Mouse (Mus musculus) midbrain, embryonic 12.5 days (tissue): ENCODE data around the gene Zfp74. TPM values are rescaled to one million over a fixed set of nuclear protein-coding genes. Genes with fewer than 3 reads are reported as not detected.

ENCODE experiments used
- ATAC-seq: fragments of 200-750 bp; cut with Nextera tagmentation; 2 replicates; pipeline ENCODE4 v1.8.0; 2017; ENCODE audit warnings: low read depth, moderate TSS enrichment, moderate library complexity; ENCODE audit not compliant: low FRiP score
- H3K27ac ChIP-seq: fragments of 300-500 bp; sonication (generic); replicated peaks from 2 replicates; pipeline ENCODE4 v1.5.1; 2016; ENCODE audit warnings: mild to moderate bottlenecking
- H3K27me3 ChIP-seq: fragments of 300-500 bp; sonication (generic); 2 replicates; pipeline ENCODE4 v1.6.1; 2016; ENCODE audit warnings: mild to moderate bottlenecking
- H3K36me3 ChIP-seq: fragments of 300-500 bp; sonication (generic); 2 replicates; pipeline ENCODE4 v1.6.1; 2016
- H3K4me1 ChIP-seq: fragments of 300-500 bp; sonication (generic); 2 replicates; pipeline ENCODE4 v1.6.1; 2016
- H3K4me2 ChIP-seq: fragments of 300-500 bp; sonication (generic); replicated peaks from 2 replicates; pipeline ENCODE4 v1.6.1; 2016; ENCODE audit warnings: mild to moderate bottlenecking, moderate library complexity
- H3K4me3 ChIP-seq: fragments of 300-500 bp; sonication (generic); 2 replicates; pipeline ENCODE4 v1.5.1; 2016; ENCODE audit warnings: mild to moderate bottlenecking
- H3K9ac ChIP-seq: fragments of 300-500 bp; sonication (generic); replicated peaks from 2 replicates; pipeline ENCODE4 v1.6.1; 2016; ENCODE audit warnings: mild to moderate bottlenecking, moderate library complexity
- H3K9me3 ChIP-seq: fragments of 300-500 bp; sonication (generic); 2 replicates; pipeline ENCODE4 v1.6.1; 2016; ENCODE audit warnings: mild to moderate bottlenecking
- WGBS: fragments of 180-500 bp; shearing (Covaris S2); methylation state at CpG from one replicate; pipeline ENCODE4 v1.1.7; 2016; 5-methylcytosine and 5-hydroxymethylcytosine counted together
- polyA plus RNA-seq: library from polyadenylated mRNA; unstranded; fragments of >200 nt; fragmentation: Nextera tagmentation; extraction: Ambion mirVana; gene quantifications from 2 replicates; pipeline ENCODE4 v1.2.1, GENCODE M21; 2016

Gene Zfp74
- polyA plus RNA-seq, result 14.7 and 18.7 TPM in 2 replicates

GRCm38 (mm10) chr7:29953513-29954401 lies at the start of gene Zfp74:
Gene Zfp74, minus strand, starts transcription at chr7:29954089.
- Histone ChIP-seq H3K4me2 (peak within 1 kb of the TSS; percentile 59), H3K4me1 (peaks cover 6% of the 10 kb centered on the region; the same call in 1 of the 2 replicates), H3K9ac (peak within 1 kb of the TSS; percentile 77), H3K27me3 (no peaks in the 10 kb centered on the region), H3K9me3 (no peaks in the 10 kb centered on the region), H3K27ac (peak within 1 kb of the TSS; percentile 93), H3K36me3 (peaks cover 26% of the 10 kb centered on the region), H3K4me3 (peak within 1 kb of the TSS; percentile 61)
- 2% methylated on average over 52 of the region's 52 CpGs for WGBS
- ATAC-seq, result peak; percentile 94

GRCm38 (mm10) chr7:30000601-30001000 lies 46.7 kb upstream of the Zfp74 start:
- Histone ChIP-seq H3K27me3 (no peaks in the 10 kb centered on the region), H3K9ac (no peak overlapping the region), H3K27ac (no peak overlapping the region), H3K4me2 (no peak overlapping the region), H3K9me3 (no peaks in the 10 kb centered on the region), H3K4me3 (no peak overlapping the region), H3K36me3 (peaks cover 61% of the 10 kb centered on the region), H3K4me1 (no peaks in the 10 kb centered on the region)
- ATAC-seq, result no peak
- 90% methylated on average over 5 of the region's 5 CpGs for WGBS

DNA sequence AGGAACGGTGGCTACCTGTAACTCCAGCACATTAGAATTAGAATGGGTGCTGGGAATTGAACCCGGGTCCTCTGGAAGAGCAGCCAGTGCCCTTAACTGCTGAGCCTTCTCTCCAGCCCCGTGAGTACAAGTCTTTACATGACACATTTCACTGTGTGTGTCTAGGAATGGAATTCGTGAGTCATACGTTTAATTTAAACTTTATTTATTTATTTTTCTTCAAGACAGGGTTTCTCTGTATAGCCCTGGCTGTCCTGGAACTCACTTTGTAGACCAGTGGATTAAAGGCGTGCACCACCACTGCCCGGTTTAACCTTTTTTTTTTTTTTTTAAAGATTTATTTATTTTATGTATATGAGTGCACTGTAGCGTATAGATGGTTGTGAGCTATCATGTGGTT lies 41.2 kb upstream of the Zfp74 start:
- H3K27me3 ChIP-seq, result no peaks in the 10 kb centered on the region
- H3K36me3 ChIP-seq, result peaks cover 81% of the 10 kb centered on the region
- H3K9me3 ChIP-seq, result no peaks in the 10 kb centered on the region
- no peak overlapping the region for H3K4me2 ChIP-seq
- WGBS, result 93% methylated on average over 8 of the region's 8 CpGs
- H3K9ac ChIP-seq, result no peak overlapping the region
- ATAC-seq, result no peak
- H3K4me1 ChIP-seq, result no peaks in the 10 kb centered on the region
- no peak overlapping the region for H3K27ac ChIP-seq
- no peak overlapping the region for H3K4me3 ChIP-seq

- H3K9me3 ChIP-seq, result no peaks in the 10 kb centered on the region
- ATAC-seq, result no peak
- peaks cover 72% of the 10 kb centered on the region for H3K36me3 ChIP-seq
- H3K4me3 ChIP-seq, result no peak overlapping the region
- H3K27me3 ChIP-seq, result no peaks in the 10 kb centered on the region
- H3K4me2 ChIP-seq, result no peak overlapping the region
- no peak overlapping the region for H3K9ac ChIP-seq
- H3K4me1 ChIP-seq, result no peaks in the 10 kb centered on the region
- WGBS, result 98% methylated on average over 9 of the region's 9 CpGs
- no peak overlapping the region for H3K27ac ChIP-seq
Observed at GRCm38 (mm10) chr7:29993340-29993739, 39.5 kb upstream of the Zfp74 start.

DNA sequence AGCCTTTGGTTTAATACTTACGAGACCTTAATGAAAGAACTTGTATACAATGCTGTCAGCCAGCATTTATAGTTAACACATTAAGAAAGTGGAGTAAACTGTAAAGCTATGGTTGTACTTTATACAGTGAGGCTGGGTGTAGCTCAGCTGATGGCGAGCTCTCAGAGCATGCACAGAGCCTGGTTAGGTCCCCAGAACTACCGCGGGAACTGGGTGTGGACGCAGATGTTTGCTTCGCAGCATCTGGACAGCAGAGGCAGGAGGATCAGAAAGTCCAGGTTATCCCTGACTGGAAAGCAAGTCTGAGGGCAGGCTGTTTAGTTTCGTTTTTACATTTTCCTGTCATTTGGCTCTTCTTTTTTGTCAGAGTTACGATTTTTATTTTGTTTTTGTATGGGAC lies 38.8 kb upstream of the Zfp74 start:
- Histone ChIP-seq H3K4me2 (no peak overlapping the region), H3K27ac (no peak overlapping the region), H3K9me3 (no peaks in the 10 kb centered on the region), H3K4me3 (no peak overlapping the region), H3K4me1 (no peaks in the 10 kb centered on the region), H3K9ac (no peak overlapping the region), H3K36me3 (peaks cover 71% of the 10 kb centered on the region), H3K27me3 (no peaks in the 10 kb centered on the region)
- WGBS, result 97% methylated on average over 8 of the region's 8 CpGs
- ATAC-seq, result no peak

DNA sequence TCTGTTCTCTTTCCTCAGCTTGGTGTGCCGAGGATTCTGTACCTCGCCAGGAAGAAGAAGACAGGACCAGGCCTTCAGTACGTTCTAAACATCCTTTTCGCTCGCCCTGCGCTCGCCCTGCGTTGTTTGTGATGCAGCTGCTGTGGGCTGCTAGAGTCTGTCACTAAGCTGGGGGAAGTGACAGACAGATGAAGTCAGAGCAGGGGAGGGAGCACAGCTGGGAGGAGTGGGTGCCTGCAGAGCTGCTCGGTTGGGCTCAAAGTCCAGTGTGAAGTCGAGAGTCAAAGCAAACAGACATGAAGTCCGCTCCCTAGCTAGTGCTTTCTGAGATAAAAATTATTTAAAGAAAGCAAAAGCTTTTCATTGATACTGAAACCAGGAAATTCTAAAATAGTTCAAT lies 35.1 kb upstream of the Zfp74 start:
- peaks cover 65% of the 10 kb centered on the region for H3K36me3 ChIP-seq
- H3K4me2 ChIP-seq, result no peak overlapping the region
- no peaks in the 10 kb centered on the region for H3K27me3 ChIP-seq
- H3K4me3 ChIP-seq, result no peak overlapping the region
- no peak overlapping the region for H3K27ac ChIP-seq
- no peak overlapping the region for H3K9ac ChIP-seq
- no peaks in the 10 kb centered on the region for H3K9me3 ChIP-seq
- peaks cover 8% of the 10 kb centered on the region for H3K4me1 ChIP-seq
- WGBS, result 87% methylated on average over 11 of the region's 11 CpGs
- ATAC-seq, result no peak

GRCm38 (mm10) chr7:29987551-29987950 lies 33.7 kb upstream of the Zfp74 start:
- peaks cover 53% of the 10 kb centered on the region for H3K36me3 ChIP-seq
- H3K27ac ChIP-seq, result no peak overlapping the region
- H3K4me1 ChIP-seq, result peaks cover 15% of the 10 kb centered on the region
- no peaks in the 10 kb centered on the region for H3K27me3 ChIP-seq
- H3K4me3 ChIP-seq, result no peak overlapping the region
- H3K9ac ChIP-seq, result no peak overlapping the region
- ATAC-seq, result no peak
- H3K4me2 ChIP-seq, result no peak overlapping the region
- H3K9me3 ChIP-seq, result no peaks in the 10 kb centered on the region
- WGBS, result over 99% methylated on average over 5 of the region's 5 CpGs

- WGBS, result 93% methylated on average over 8 of the region's 8 CpGs
- H3K9me3 ChIP-seq, result no peaks in the 10 kb centered on the region
- no peak overlapping the region for H3K4me2 ChIP-seq
- peaks cover 41% of the 10 kb centered on the region for H3K36me3 ChIP-seq
- H3K4me3 ChIP-seq, result no peak overlapping the region
- no peaks in the 10 kb centered on the region for H3K27me3 ChIP-seq
- H3K27ac ChIP-seq, result no peak overlapping the region
- no peak overlapping the region for H3K9ac ChIP-seq
- ATAC-seq, result no peak
- peaks cover 19% of the 10 kb centered on the region for H3K4me1 ChIP-seq
Observed at GRCm38 (mm10) chr7:29986101-29986500, 32.2 kb upstream of the Zfp74 start.

- H3K36me3 ChIP-seq, result peaks cover 26% of the 10 kb centered on the region
- peak within 1 kb of the TSS; percentile 87 for H3K9ac ChIP-seq
- WGBS, result under 1% methylated on average over 62 of the region's 62 CpGs
- peak; percentile 97 for ATAC-seq
- H3K4me1 ChIP-seq, result peaks cover 19% of the 10 kb centered on the region
- H3K27ac ChIP-seq, result peak within 1 kb of the TSS; percentile 92
- peak within 1 kb of the TSS; percentile 86 for H3K4me3 ChIP-seq
- H3K9me3 ChIP-seq, result no peaks in the 10 kb centered on the region
- no peaks in the 10 kb centered on the region for H3K27me3 ChIP-seq
- peak within 1 kb of the TSS; percentile 62 for H3K4me2 ChIP-seq
Observed at GRCm38 (mm10) chr7:29983690-29984380, 29.9 kb upstream of the Zfp74 start, which contains the start of gene Zfp568. Gene Zfp568, plus strand, starts transcription at chr7:29983955.

- Histone ChIP-seq H3K9ac (peak overlapping the region; percentile 87), H3K27ac (peak overlapping the region; percentile 92), H3K27me3 (no peaks in the 10 kb centered on the region), H3K4me3 (peak overlapping the region; percentile 86), H3K4me1 (peaks cover 19% of the 10 kb centered on the region), H3K36me3 (peaks cover 23% of the 10 kb centered on the region), H3K9me3 (no peaks in the 10 kb centered on the region), H3K4me2 (peak overlapping the region; percentile 62)
- ATAC-seq, result no peak
- WGBS, result under 1% methylated on average over 8 of the region's 8 CpGs
Observed at GRCm38 (mm10) chr7:29983340-29983689, 29.4 kb upstream of the Zfp74 start.

DNA sequence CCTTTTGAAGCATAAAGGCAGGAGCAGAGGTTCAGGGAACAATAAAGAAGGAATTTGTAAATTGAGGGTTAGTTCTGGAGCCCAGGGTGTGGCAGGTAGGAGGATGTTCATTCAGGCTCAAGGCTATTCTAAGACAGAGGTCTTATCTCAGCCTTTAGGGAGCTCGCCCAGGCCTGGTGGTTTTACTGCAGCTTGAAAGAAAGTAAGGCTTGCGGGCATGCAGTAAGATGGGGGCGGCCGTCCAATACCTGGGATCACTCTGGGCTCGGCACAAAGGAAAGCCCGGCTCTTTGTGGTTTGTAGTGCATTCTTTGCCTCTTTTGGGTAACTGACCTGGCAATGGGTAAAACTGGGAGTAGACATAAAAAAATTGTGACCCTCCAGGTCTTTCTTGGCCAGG lies 29.0 kb upstream of the Zfp74 start:
- H3K4me3 ChIP-seq, result peak overlapping the region; percentile 86
- H3K27ac ChIP-seq, result peak overlapping the region; percentile 92
- H3K9me3 ChIP-seq, result no peaks in the 10 kb centered on the region
- H3K9ac ChIP-seq, result peak overlapping the region; percentile 87; the same call in 1 of the 2 replicates
- H3K4me2 ChIP-seq, result peak overlapping the region; percentile 62
- peak; percentile 3 for ATAC-seq
- no peaks in the 10 kb centered on the region for H3K27me3 ChIP-seq
- H3K36me3 ChIP-seq, result peaks cover 21% of the 10 kb centered on the region
- peaks cover 19% of the 10 kb centered on the region for H3K4me1 ChIP-seq
- 21% methylated on average over 6 of the region's 6 CpGs for WGBS

DNA sequence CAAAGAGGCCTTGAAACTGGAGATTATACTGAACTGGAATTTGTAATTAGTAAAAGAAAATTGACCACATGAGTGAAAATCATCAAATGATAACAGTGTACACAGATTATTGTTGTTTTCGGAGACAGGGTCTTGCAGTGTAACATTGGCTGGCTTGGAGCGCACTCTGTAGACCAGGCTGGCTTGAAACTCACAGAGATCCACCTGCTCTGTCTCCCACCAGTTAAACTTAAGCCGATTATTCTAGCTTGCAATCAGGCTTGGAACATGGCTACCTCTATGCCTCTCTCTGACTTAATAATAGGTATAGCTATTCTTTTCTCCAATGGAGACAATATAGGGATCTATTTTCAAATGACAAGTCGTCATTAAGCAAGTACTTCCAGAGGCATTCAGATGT lies 28.5 kb upstream of the Zfp74 start:
- no peaks in the 10 kb centered on the region for H3K9me3 ChIP-seq
- H3K27ac ChIP-seq, result no peak overlapping the region
- no peak overlapping the region; the same call in 1 of the 2 replicates for H3K4me2 ChIP-seq
- H3K4me3 ChIP-seq, result 0 out of 2 replicates have a peak overlapping the region, but pooled peaks have one; percentile 86
- peak overlapping the region; percentile 87; the same call in 1 of the 2 replicates for H3K9ac ChIP-seq
- 81% methylated on average over 4 of the region's 4 CpGs for WGBS
- peaks cover 15% of the 10 kb centered on the region for H3K36me3 ChIP-seq
- H3K27me3 ChIP-seq, result no peaks in the 10 kb centered on the region
- no peak for ATAC-seq
- H3K4me1 ChIP-seq, result peaks cover 19% of the 10 kb centered on the region
